Mouse (Mus musculus) ZHBTc4 (cell line): Measurements from ENCODE around the gene Rps13.

ENCODE experiments used
- DNase-seq: peaks from one replicate; pipeline ENCODE4 v3.0.0-alpha.2; 2011; ENCODE audit warnings: low read depth, low spot score

Gene Rps13

DNA sequence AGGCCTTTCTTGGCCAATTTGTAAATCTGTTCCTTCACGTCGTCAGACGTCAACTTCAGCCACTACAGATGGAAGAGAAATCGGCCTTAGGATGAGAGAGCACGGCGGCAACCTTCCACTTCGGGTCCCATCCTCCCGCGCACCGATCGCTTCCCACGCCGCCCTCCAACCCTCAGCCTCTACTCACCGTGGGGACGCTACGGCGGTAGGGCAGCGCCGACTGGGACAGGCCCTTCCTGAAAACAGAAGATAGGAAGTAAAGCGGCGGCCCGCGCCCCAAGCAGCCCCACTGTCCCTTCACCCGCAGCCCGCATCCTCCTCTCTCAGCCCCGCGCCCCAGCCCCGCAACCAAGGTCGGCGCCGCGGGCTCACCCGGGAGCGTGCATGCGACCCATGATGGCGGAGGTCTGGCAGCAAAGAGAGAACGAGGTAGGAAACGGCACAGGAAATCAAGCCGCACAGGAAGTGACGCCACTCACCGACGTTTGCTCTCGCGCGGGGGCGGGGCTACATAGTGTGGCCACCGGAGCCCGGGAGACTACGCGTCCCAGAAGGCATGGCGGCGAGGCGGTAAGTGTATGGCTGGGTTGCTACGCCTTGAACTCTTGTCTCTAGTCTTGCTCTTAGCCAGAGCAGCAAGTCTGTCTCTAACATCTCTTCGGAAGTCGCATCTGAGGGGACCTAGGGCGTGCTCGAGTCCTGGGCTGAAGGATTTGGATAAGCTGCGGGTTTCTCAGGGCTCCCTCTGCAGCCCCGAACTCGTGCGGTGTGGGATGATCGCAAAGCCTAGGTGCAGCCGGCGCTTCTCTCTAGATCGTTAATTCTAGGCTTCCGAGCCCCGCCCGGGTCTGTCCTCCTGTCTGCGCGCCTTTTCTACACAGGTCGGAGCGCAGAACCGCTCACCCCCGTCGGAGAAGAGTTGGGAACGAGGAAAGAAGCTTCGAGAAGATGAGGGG lies at the start of gene Rps13:
Gene Rps13 (minus strand): TSS at position 483 of the 956 bp plus-strand sequence.
- peak; percentile 99 for DNase-seq

DNA sequence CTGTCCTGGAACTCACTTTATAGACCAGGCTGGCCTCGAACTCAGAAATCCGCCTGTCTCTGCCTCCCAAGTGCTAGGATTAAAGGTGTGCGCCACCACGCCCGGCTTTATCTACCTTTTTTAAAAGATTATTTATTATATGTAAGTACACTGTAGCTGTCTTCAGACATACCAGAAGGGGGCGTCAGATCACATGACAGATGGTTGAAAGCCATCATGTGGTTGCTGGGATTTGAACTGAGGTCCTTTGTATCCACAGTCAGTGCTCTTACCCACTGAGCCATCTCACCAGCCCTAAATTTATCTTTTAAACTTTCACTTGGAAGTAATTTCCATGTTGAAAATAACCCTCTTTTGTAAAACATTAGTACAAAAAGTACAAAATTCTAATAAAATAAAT lies 45.2 kb upstream of the Rps13 start:
- peak; percentile 63 for DNase-seq

DNA sequence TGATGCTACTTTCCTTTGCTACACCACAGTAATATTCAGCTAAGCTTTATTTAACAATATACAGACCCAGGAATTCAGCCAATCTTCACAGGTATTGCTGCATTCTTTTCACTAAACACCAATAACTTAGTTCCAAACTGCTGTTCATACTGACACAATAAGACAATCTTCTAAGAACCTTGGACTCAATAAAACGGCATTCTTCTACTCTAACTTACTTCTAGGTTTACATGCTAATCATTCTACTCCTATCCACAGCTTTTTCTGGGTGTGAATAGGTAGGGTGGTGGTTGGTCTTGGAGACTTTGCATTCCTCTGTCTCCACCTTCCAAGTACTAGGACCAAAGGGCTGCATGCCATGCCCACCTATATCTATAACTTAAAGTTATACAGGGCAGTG lies 40.3 kb upstream of the Rps13 start:
- DNase-seq = no peak

- DNase-seq = peak; percentile 74
These were observed 2.2 kb upstream of the Rps13 start for GRCm38 (mm10) chr7:116336226-116336625.

DNA sequence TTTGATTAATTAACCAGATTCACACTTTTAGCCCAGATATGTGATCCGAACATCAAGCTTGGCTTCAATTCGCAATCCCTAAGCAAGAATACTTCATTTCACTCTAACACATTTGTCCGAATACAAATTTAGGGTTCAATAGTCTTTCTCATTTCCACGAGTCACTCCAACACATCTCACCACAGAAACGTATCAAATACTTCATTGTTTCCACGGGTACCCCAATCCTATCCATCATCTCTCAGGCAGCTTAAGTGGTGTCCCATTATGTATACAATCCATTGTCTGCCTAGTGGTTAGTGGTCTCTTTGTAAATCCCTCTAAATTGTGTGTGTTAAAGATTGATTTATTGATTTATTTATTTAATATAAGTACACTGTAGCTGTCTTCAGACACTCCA lies 1.1 kb upstream of the Rps13 start:
- no peak for DNase-seq

DNA sequence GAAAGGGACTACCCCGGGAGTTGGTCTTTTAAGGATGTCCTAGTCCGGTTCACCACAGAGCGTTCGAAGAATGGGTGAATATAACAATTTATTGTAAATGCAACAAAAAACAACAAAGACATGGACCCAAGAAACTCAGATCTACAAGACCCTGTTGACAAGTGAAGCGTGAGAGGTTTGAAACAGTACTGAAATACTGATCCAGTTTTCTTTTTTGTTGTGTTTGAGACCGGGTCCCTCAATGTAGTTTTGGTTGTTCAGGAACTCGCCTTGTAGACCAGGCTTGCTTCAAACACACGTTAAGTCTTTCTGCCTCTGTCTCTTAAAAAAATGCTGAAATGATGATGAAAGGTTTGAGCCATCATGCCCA lies 659 bp upstream of the Rps13 start:
- no peak for DNase-seq

DNA sequence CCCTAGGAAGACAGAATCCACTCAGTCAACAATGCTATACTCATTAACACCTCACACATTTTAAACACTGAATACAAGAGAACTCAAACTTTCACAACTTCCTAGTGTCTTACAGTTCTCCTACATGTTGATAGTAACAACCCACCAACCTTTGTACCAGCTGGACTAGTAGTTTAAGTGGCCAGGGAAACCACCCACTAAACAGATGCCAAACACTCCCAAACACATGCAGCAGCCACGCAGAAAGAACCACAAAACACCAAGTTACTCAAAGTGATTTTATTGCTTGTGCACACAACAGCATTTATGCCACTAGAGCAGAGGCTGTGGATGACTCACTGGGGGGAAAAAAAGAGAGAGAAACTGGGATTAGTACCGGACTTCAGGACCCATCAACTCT lies 2.7 kb downstream of the Rps13 start:
- peak; percentile 26 for DNase-seq

DNA sequence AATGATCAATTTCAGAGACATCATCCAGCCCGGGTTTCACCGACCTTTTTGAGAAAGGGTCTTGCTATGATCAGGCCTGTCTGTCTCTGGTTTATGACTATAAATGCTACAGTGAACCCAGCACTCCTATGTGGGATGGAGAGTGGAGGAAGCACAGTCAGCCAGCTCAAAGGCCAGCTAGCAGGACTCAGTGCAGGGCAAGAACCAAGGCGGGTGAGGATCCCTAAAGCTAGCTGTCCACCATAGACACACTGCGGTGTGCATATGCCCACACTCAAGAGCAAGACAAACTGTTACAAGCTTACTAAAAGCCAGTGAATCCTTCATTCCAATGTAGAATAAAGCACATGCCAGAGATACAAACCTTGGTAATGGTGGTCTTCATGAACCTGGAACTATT lies 4.1 kb downstream of the Rps13 start:
- no peak for DNase-seq

DNA sequence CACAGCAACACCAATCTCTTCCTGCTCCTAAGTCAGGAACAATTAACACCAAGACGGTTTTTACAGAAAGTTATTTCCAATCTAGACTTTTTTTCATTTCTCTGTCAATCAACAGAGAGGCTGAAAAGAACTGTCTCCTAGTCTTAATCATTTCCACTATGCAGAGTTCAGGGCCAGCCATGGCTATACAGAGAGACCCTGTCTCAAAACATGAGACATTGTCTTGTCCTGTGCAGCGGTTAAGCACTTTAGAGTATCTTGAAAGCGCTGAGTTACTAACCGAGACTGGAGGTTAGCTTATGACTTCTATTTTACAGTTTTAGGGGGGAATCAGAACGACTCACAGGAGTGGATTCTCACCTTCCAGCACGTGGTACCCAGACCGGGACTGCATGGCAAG lies 5.2 kb downstream of the Rps13 start:
- no peak for DNase-seq

DNA sequence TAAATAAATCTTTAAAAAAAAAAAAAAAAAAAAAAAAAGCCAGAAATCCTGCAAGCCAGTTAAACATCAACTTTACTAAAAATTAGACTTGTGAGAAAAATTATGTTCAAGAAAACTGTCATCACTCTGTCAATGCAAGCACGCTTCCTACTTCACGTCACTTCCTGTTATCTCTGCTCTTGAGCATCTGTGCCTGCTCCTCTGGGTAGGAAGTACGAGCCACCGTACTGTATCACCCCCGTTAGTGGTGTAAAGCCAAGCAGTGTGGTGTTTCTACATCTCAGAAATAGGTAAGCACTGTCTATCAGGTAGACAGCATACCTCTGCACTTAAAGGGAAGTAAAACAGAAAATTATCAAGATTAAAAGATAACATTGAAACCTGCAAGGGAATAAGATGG lies 6.1 kb downstream of the Rps13 start:
- no peak for DNase-seq

DNA sequence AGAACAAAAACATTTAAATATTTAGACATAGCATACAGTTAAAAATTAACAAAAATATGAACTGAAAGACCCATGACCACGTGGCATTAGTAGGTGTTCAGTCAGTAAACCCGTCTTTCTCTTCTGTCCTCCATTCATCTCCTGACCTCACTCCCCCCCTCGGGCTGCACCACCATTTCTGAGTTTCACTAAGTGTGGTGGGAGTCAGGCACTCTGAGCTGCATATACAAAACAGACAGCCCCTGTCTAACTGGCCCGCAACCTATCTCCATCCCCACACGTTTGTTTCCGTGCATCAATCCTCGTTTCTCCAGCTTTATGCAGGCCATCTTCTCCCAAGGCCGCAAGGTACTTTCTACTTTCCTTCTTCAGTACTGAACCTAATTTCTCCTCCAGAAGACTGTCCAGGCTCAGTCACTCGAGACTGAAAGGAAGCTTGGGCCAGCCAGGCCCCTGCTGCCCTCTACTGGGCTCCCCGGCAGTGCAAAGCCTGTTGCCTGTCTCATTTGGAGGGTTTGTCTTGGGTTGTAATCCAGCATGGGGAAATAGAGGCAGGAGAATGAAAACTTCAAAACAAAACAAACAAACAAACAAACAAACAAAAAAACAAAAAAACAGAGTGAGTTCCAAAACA lies 10.5 kb downstream of the Rps13 start:
- peak; percentile 81 for DNase-seq

- DNase-seq = peak; percentile 78
These were observed 24.5 kb downstream of the Rps13 start for GRCm38 (mm10) chr7:116309456-116309855.

- DNase-seq = peak; percentile 93
These were observed 25.4 kb downstream of the Rps13 start for GRCm38 (mm10) chr7:116308632-116308991.

DNA sequence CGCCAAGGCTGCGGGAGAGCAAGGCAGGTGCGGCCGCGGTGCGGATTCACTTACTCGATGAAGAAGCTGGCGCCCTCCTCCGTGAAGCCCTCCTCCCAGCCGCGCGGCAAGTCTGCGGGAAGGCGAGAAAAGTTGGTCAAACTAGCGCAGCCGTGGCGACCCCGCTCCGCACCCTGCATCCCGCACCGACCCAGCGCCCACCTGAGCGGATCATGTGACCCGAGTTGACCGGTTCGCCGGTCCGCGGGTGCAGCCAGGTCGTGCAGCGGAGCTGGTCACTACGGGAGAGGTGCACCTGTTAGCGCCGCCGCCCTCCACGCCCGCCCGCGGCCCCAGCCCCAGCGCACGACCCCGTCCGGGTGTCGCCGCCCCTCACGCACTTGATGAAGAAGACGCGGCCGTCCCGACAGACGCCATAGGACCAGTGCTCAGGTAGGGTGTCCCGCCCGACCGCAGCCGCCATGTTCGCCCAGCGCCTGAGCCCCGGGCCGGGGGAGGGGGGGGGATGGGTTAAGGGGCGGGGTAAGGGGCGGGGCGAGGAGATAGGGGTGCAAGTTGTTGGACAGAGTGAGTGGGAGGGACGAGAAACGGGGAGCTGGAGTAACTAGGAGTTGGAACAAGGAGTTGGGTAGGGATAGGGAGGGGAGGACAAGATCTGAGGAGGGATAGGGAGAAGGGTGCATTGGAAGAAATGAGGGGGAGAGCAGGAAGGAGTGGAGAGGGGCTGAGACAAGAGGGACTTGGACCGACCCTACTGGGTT lies 25.9 kb downstream of the Rps13 start, which contains the start of gene Plekha7:
Gene Plekha7 (minus strand): TSS at position 506 of the 761 bp plus-strand sequence.
- peak; percentile 92 for DNase-seq

GRCm38 (mm10) chr7:116307099-116307870 lies 26.7 kb downstream of the Rps13 start:
- DNase-seq = peak; percentile 95

- peak; percentile 74 for DNase-seq
These were observed 27.4 kb downstream of the Rps13 start for GRCm38 (mm10) chr7:116306601-116307000.

GRCm38 (mm10) chr7:116301661-116302311 lies 32.2 kb downstream of the Rps13 start:
- DNase-seq = no peak

DNA sequence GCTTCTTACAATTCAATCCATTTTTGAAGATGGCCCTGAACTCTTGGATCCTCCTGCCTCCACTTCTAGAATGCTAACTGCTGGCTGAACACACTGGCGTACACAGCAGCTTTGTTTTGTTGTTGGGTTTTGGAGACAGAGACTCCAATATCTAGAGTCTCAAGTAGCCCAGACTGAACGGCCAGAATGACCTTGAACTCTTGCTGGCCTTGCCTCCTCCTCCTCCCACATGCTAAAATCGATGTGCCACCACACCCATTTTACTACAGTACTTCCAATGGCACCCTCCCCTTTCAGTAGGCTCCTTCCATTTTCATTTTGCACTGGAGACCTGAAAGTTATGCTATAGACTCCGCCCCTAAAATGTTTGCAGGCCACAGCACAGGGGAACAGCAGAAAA lies 32.9 kb downstream of the Rps13 start:
- peak; percentile 83 for DNase-seq

DNA sequence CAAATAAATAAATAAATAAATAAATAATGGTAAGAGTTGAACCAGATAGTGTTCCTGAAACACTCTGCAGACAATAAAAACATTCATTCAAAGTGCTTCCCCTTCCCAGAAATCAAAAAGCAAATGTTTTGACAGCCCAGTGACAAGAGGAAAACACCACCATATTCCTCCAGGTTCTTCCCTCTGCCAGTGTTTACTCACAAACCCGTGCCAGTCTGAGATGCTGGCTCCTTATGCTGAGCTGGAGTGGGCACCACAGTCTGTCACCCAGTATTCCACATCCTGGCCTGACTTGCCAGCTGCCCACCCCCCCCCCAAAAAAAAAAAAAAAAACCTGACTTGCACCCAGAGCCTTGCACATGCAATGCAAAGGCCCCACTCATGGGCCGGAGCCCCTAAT lies 35.1 kb downstream of the Rps13 start:
- no peak for DNase-seq

GRCm38 (mm10) chr7:116298389-116298788 lies 35.6 kb downstream of the Rps13 start:
- DNase-seq = no peak

- DNase-seq = peak; percentile 74
These were observed 39.0 kb downstream of the Rps13 start for GRCm38 (mm10) chr7:116294961-116295360.
